Mouse (Mus musculus) E14TG2a.4 (cell line): Measurements from ENCODE around the gene Pla2g2c.

ENCODE experiments used
- CTCF ChIP-seq: conservative IDR thresholded peaks from 2 replicates; pipeline ENCODE4 v1.5.1; 2014; ENCODE audit warnings: low read length
- POU5F1 ChIP-seq: IDR thresholded peaks from 2 replicates; pipeline ENCODE4 v1.6.1; 2014; ENCODE audit warnings: low read length, borderline replicate concordance

DNA sequence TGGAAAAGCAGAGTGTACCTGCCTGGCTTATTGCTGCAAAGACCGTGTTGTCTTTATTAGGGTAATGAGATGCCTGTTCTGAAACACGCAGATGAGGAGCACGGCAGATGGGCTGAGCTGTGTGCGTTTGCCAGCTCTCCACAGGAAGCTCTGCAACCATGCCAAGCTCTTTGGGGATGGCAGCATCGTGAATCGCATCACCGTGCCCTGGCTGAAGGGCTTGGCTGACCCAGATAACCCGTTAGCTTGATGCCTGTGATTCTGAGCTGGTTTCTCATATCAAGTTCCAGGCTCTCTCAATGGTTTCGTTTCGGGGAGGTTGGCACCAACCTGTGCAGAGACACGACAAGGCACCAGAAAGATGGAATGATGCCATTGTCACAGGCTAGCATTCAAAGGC is 14.0 kb upstream of the Pla2g2c start:
- TF ChIP-seq CTCF, result no peak
- no peak for TF ChIP-seq POU5F1
